Mouse (Mus musculus) lung, embryonic 14.5 days (tissue): ENCODE measurements around the gene Fads1. TPM values are rescaled to one million over a fixed set of nuclear protein-coding genes. Genes with fewer than 3 reads are reported as not detected.
A peak's percentile ranks its signal among the peaks of the same experiment; 100 is the strongest.

ENCODE experiments used
- ATAC-seq: fragments of 200-750 bp; cut with Nextera tagmentation; 2 replicates; pipeline ENCODE4 v1.8.0; 2017; ENCODE audit warnings: mild to moderate bottlenecking, moderate TSS enrichment, moderate library complexity; ENCODE audit not compliant: insufficient read depth
- DNase-seq: peaks from one replicate; pipeline ENCODE4 v3.0.0-alpha.2; 2015
- H3K27ac ChIP-seq: fragments of 300-500 bp; sonication (generic); 2 replicates; pipeline ENCODE4 v1.5.1; 2014; ENCODE audit warnings: low read depth, mild to moderate bottlenecking, moderate library complexity
- H3K27me3 ChIP-seq: fragments of 300-500 bp; sonication (generic); 2 replicates; pipeline ENCODE4 v1.6.1; 2014; ENCODE audit warnings: low read length, control low read depth; ENCODE audit not compliant: insufficient read depth
- H3K36me3 ChIP-seq: fragments of 300-500 bp; sonication (generic); 2 replicates; pipeline ENCODE4 v1.6.1; 2014; ENCODE audit warnings: control low read depth; ENCODE audit not compliant: insufficient read depth
- H3K4me1 ChIP-seq: fragments of 300-500 bp; sonication (generic); 2 replicates; pipeline ENCODE4 v1.6.1; 2014; ENCODE audit warnings: antibody characterized with exemption, control low read depth; ENCODE audit not compliant: insufficient read depth
- H3K4me2 ChIP-seq: fragments of 300-500 bp; sonication (generic); 2 replicates; pipeline ENCODE4 v1.6.1; 2014; ENCODE audit warnings: mild to moderate bottlenecking
- H3K4me3 ChIP-seq: fragments of 300-500 bp; sonication (generic); 2 replicates; pipeline ENCODE4 v1.5.1; 2014; ENCODE audit warnings: low read depth, low read length
- H3K9ac ChIP-seq: fragments of 300-500 bp; sonication (generic); 2 replicates; pipeline ENCODE4 v1.6.1; 2014
- H3K9me3 ChIP-seq: fragments of 300-500 bp; sonication (generic); 2 replicates; pipeline ENCODE4 v1.6.1; 2016; ENCODE audit warnings: low read depth, low read length, control low read depth
- CTCF ChIP-seq: IDR thresholded peaks from 2 replicates; pipeline ENCODE4 v1.5.1; 2016; ENCODE audit warnings: antibody characterized with exemption, low read depth
- WGBS: fragments of 180-500 bp; shearing (Covaris S2); extraction: QIAGEN DNeasy Blood & Tissue Kit; methylation state at CpG from one replicate; pipeline ENCODE4 v1.1.7; 2014; 5-methylcytosine and 5-hydroxymethylcytosine counted together
- polyA plus RNA-seq: library from polyadenylated mRNA; unstranded; fragments of >200 nt; fragmentation: Nextera tagmentation; extraction: Ambion mirVana; gene quantifications from 2 replicates; pipeline ENCODE4 v1.2.1, GENCODE M21; 2014

Fads1 gene
- polyA plus RNA-seq, 1 experiment from 2014 or later, result 117 TPM

DNA sequence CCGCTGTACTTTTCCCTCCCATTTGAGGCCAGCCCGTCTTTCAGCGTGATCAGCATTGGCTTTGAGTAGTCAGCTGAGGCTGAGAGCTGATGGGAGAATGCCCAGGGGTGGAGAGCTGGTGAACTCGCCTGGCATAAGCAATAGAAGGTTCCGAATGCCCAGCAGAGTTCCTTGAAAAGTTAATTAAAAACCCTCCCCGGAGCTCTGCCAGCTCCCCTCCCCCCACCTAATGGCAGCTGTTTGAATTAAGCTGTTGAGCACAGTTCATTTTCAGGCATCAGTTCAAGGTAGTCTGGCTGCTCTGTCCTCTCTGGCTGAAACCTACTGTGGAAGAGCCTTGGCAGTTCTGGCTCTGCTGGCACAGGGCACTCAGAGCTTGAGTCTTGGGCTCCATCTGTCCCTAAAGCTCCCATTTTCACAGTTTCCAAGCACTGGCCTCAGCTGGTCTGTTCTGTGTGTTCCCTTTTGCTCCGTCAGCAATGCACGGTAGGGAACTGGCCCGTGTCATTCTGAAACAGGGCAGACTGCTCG is 5.7 kb downstream of the Fads1 start:
- 83% methylated on average over 10 of the region's 10 CpGs for WGBS
- Histone ChIP-seq H3K4me3 (no peak overlapping the region), H3K4me2 (no peak overlapping the region), H3K9me3 (no peaks in the 10 kb centered on the region), H3K27ac (no peak overlapping the region), H3K36me3 (peaks cover 89% of the 10 kb centered on the region), H3K4me1 (0 out of 2 replicates have a peak, but pooled peaks cover 7% of the 10 kb centered on the region), H3K9ac (no peak overlapping the region), H3K27me3 (no peaks in the 10 kb centered on the region)
- DNase-seq (no peak), ATAC-seq (no peak)
- TF ChIP-seq CTCF, result no peak

DNA sequence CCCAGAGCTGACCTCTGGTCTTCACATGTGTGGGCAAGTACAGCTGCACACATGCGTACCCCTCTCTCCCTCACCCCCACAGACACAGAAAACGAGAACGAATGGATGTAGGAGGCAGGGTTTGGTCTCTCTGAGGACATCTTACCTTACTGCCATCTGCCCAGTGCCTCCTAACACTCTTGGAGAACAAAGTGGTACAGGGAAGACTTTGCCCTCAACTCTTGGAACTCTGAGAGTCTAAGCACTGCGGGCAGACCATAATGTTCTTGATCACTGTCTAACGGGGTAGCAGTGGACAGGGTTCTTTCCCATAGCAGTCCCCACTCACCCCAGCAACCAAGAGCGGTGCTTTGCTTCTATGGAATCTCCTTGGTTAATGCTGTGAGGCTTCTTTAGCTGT is 6.3 kb downstream of the Fads1 start:
- DNase-seq (no peak), ATAC-seq (no peak)
- H3K9ac ChIP-seq, result no peak overlapping the region
- no peak overlapping the region for H3K27ac ChIP-seq
- WGBS, result 92% methylated on average over 6 of the region's 6 CpGs
- H3K4me3 ChIP-seq, result no peak overlapping the region
- TF ChIP-seq CTCF, result no peak
- H3K4me2 ChIP-seq, result no peak overlapping the region
- no peaks in the 10 kb centered on the region for H3K9me3 ChIP-seq
- 0 out of 2 replicates have a peak, but pooled peaks cover 7% of the 10 kb centered on the region for H3K4me1 ChIP-seq
- no peaks in the 10 kb centered on the region for H3K27me3 ChIP-seq
- H3K36me3 ChIP-seq, result peaks cover 96% of the 10 kb centered on the region

DNA sequence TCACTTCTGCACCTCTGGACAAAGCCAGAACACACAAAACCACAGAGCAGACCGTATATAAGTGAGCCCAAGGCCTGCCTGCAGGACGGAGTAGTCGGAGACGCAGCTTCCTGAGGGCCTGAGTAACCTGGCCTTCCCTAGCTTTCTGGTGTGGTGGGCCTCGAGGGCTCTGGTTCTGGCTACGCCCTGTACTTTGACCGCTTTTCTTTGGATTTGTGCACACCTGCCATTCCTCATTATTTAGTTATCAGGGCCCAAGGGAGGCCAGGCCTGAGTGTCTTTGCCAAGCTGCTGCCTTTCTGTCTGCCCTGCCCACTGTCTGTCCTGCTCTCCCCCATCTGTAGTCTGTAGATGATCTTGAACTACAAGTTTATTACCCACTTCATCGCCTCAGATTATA is 7.3 kb downstream of the Fads1 start:
- Histone ChIP-seq H3K9ac (no peak overlapping the region), H3K36me3 (peaks cover 100% of the 10 kb centered on the region)
- no peak for TF ChIP-seq CTCF

DNA sequence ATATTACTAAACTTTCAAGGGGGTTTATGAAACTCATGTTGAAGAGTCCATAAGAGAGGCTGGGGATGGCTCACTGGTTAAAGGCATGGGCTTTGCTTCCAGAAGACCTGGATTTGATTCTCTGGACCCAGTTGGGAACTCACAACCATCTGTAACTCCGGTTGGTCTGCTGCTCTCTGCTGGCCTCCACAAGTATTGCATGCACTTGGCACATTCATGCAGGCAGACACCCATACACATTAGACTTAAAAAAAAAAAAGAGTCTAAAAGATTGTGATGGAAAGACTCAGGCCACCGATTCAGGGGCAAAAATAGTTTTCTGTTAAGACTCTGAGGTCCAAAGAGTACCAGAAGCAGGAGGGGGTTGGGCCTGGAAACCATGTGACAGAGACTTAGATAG is 8.1 kb downstream of the Fads1 start:
- Histone ChIP-seq H3K4me2 (no peak overlapping the region), H3K9ac (no peak overlapping the region), H3K4me3 (no peak overlapping the region), H3K36me3 (peaks cover 99% of the 10 kb centered on the region), H3K27ac (no peak overlapping the region), H3K4me1 (no peaks in the 10 kb centered on the region), H3K9me3 (no peaks in the 10 kb centered on the region), H3K27me3 (no peaks in the 10 kb centered on the region)
- WGBS, result 35% methylated on average over 2 of the region's 2 CpGs
- DNase-seq (peak; percentile 90), ATAC-seq (no peak)
- TF ChIP-seq CTCF, result peak; percentile 83

More for the DNA sequence above, 7.3 kb downstream of the Fads1 start:
- ATAC-seq, result no peak
- Histone ChIP-seq H3K4me3 (no peak overlapping the region), H3K4me1 (no peaks in the 10 kb centered on the region), H3K4me2 (no peak overlapping the region), H3K27me3 (no peaks in the 10 kb centered on the region), H3K27ac (no peak overlapping the region), H3K9me3 (no peaks in the 10 kb centered on the region)
- DNase-seq, result no peak
- 93% methylated on average over 8 of the region's 8 CpGs for WGBS

DNA sequence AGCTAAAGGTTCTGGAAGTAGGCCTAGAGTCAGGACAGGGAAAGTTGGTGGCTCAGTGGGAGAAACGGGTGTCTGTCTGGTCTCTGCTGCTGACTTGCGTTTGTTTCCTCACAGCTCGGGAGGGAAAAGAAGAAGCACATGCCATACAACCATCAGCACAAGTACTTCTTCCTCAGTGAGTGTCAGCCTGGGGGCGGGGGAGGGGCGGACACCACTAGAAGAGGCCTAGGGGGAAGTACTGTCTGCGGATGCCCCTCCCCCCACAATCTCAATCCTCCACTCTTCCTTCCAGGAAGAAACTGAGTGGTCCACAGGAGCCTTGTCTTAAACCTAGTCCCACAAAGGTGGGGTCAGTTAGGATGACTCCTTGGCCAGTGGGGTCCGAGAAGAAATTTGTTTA is 8.6 kb downstream of the Fads1 start:
- no peaks in the 10 kb centered on the region for H3K27me3 ChIP-seq
- H3K4me3 ChIP-seq, result no peak overlapping the region
- ATAC-seq, result no peak
- no peak overlapping the region for H3K27ac ChIP-seq
- no peaks in the 10 kb centered on the region for H3K9me3 ChIP-seq
- H3K9ac ChIP-seq, result no peak overlapping the region
- no peak for DNase-seq
- no peaks in the 10 kb centered on the region for H3K4me1 ChIP-seq
- peaks cover 99% of the 10 kb centered on the region for H3K36me3 ChIP-seq
- WGBS, result 48% methylated on average over 7 of the region's 7 CpGs
- TF ChIP-seq CTCF, result no peak
- H3K4me2 ChIP-seq, result no peak overlapping the region

DNA sequence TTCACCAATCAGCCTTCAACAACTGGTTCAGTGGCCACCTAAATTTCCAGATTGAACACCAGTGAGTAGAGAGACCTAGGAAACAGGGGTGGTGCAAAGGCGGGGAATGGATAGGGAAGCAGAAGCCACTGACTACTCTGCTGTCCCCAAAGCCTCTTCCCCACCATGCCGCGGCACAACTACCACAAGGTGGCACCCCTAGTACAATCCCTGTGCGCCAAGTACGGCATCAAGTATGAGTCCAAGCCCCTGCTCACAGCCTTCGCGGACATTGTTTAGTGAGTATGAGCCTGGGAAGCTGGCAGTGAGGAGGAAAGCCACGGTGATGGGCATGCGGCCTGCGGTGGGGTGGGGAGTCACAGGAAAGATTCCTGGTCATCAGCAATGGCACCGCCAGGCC is 11.6 kb downstream of the Fads1 start:
- WGBS, result 79% methylated on average over 11 of the region's 11 CpGs
- H3K4me3 ChIP-seq, result no peak overlapping the region
- peaks cover 96% of the 10 kb centered on the region for H3K36me3 ChIP-seq

DNA sequence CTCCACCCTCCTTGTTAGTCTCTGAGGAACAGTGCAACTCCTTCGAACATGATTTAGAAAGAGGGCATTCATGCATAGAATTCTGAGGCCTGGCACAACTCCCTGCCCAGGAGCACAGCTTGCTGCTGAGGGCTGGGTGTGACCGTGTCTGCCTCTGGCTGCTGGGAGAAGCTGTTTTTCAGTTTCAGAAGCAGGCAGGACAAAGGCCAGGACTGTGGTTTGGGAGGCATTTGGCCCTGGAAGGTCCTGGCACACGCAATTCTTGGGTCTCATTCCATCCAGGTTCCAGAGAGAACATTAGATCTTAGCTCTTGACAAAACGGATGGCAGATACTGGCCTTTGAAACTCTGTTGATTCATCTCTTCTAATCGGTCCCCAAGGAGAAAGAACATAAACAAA is 12.6 kb downstream of the Fads1 start:
- WGBS, result 75% methylated on average over 5 of the region's 5 CpGs
- Histone ChIP-seq H3K9ac (no peak overlapping the region), H3K4me3 (no peak overlapping the region), H3K4me1 (no peaks in the 10 kb centered on the region), H3K36me3 (peaks cover 96% of the 10 kb centered on the region), H3K27ac (no peak overlapping the region), H3K9me3 (no peaks in the 10 kb centered on the region), H3K4me2 (no peak overlapping the region), H3K27me3 (no peaks in the 10 kb centered on the region)
- DNase-seq, result no peak
- ATAC-seq, result no peak
- no peak for TF ChIP-seq CTCF

More for the DNA sequence above, 11.6 kb downstream of the Fads1 start:
- DNase-seq (peak; percentile 9), ATAC-seq (no peak)
- Histone ChIP-seq H3K9me3 (no peaks in the 10 kb centered on the region), H3K27me3 (no peaks in the 10 kb centered on the region), H3K27ac (no peak overlapping the region), H3K4me2 (no peak overlapping the region), H3K4me1 (no peaks in the 10 kb centered on the region), H3K9ac (no peak overlapping the region)
- TF ChIP-seq CTCF, result peak; percentile 40

DNA sequence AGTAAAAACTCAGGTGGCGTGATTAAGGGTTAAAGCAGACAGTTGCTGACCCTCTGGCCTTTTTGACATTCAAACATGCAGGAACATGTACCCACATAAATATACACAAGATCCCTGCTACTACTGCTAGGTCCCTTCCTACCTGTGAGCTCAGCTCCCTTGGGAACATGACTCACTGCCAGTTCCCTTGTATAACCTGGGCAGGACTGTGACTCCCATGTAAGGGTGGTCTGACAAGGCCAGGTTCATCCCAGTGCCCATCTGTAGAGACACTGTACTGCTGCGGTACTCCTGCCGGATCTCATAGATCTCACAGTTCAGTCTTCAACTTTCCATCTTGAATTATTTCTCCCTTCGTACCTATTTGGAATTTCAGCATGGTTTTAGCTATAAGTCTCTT is 14.4 kb downstream of the Fads1 start:
- Histone ChIP-seq H3K27me3 (no peaks in the 10 kb centered on the region), H3K36me3 (peaks cover 93% of the 10 kb centered on the region), H3K27ac (no peak overlapping the region), H3K9me3 (no peaks in the 10 kb centered on the region), H3K4me1 (no peaks in the 10 kb centered on the region), H3K4me2 (no peak overlapping the region), H3K9ac (no peak overlapping the region), H3K4me3 (no peak overlapping the region)
- no peak for TF ChIP-seq CTCF
- ATAC-seq (no peak), DNase-seq (no peak)
- WGBS, result 87% methylated on average over 4 of the region's 4 CpGs
